Mouse (Mus musculus) left cerebral cortex, postnatal 10 days (tissue): ENCODE data around the gene Otx2. TPM values are rescaled to one million over a fixed set of nuclear protein-coding genes. Genes with fewer than 3 reads are reported as not detected.
A peak's percentile ranks its signal among the peaks of the same experiment; 100 is the strongest.

ENCODE experiments used
- DNase-seq, 2 experiments: peaks; one replicate each; pipeline ENCODE4 v3.0.0; 2021 to 2022; ENCODE audit warnings: low spot score in 2 of 2, mixed read lengths in 1 of 2; ENCODE audit errors: extremely low spot score in 1 of 2
- intact Hi-C: fragments of 180-260 bp; cut with DNase I; formaldehyde crosslinking; loops from one replicate; pipeline ENCODE4 v1.15.1; 2025
- total RNA-seq, 2 experiments: library from RNA; stranded (reverse); gene quantifications; 2 replicates each; pipeline ENCODE4 v1.2.3; 2021

Gene Otx2
- under 1 TPM in 1 of 2 experiments, not detected in 1; 0.49 TPM for total RNA-seq

- intact Hi-C loops = no loop called here
Observed at GRCm38 (mm10) chr14:48673541-48673940, at the start of gene Otx2. Gene Otx2, minus strand, starts transcription at chr14:48673819.

GRCm38 (mm10) chr14:48722763-48723162, 49.1 kb upstream of the Otx2 start:
- DNase-seq = no peak
- intact Hi-C loops = no loop called here

More at GRCm38 (mm10) chr14:48673541-48673940, at the start of gene Otx2:
- DNase-seq = no peak

GRCm38 (mm10) chr14:48719296-48719695, 45.7 kb upstream of the Otx2 start:
- intact Hi-C loops = no loop called here
- no peak for DNase-seq

GRCm38 (mm10) chr14:48717632-48718279, 44.1 kb upstream of the Otx2 start:
- DNase-seq = no peak
- intact Hi-C loops = no loop called here

- no peak for DNase-seq
- intact Hi-C loops = no loop called here
Observed at GRCm38 (mm10) chr14:48716456-48716855, 42.8 kb upstream of the Otx2 start.

- intact Hi-C loops = no loop called here
- DNase-seq = no peak
Observed at GRCm38 (mm10) chr14:48710871-48711370, 37.3 kb upstream of the Otx2 start.

GRCm38 (mm10) chr14:48710062-48710870, 36.6 kb upstream of the Otx2 start:
- no peak for DNase-seq
- intact Hi-C loops = no loop called here

GRCm38 (mm10) chr14:48709371-48710061, 35.9 kb upstream of the Otx2 start:
- intact Hi-C loops = no loop called here
- peak; percentile 31 to 37 for DNase-seq

GRCm38 (mm10) chr14:48707844-48708383, 34.3 kb upstream of the Otx2 start:
- intact Hi-C loops = no loop called here
- DNase-seq = no peak

GRCm38 (mm10) chr14:48707391-48707790, 33.8 kb upstream of the Otx2 start:
- intact Hi-C loops = no loop called here
- no peak for DNase-seq

- intact Hi-C loops = no loop called here
- no peak for DNase-seq
Observed at GRCm38 (mm10) chr14:48700790-48701370, 27.3 kb upstream of the Otx2 start.

GRCm38 (mm10) chr14:48679590-48679989, 6.0 kb upstream of the Otx2 start:
- intact Hi-C loops = no loop called here
- no peak for DNase-seq

GRCm38 (mm10) chr14:48678674-48679073, 5.1 kb upstream of the Otx2 start:
- DNase-seq = no peak
- intact Hi-C loops = no loop called here

GRCm38 (mm10) chr14:48674036-48674831, 615 bp upstream of the Otx2 start:
- intact Hi-C loops = no loop called here
- no peak for DNase-seq

GRCm38 (mm10) chr14:48672611-48673176, 925 bp downstream of the Otx2 start:
- intact Hi-C loops = no loop called here
- no peak for DNase-seq

GRCm38 (mm10) chr14:48671480-48672240, 2.0 kb downstream of the Otx2 start:
- intact Hi-C loops = no loop called here
- no peak for DNase-seq

GRCm38 (mm10) chr14:48670761-48671479, 2.7 kb downstream of the Otx2 start:
- intact Hi-C loops = no loop called here
- no peak for DNase-seq
